Mouse (Mus musculus) testis, postnatal 10 days (tissue): ENCODE measurements around the gene Dnajb12.

Source experiments
- DNase-seq: peaks from one replicate; pipeline ENCODE4 v3.0.0; 2021; ENCODE audit warnings: low spot score

The Dnajb12 gene

DNA sequence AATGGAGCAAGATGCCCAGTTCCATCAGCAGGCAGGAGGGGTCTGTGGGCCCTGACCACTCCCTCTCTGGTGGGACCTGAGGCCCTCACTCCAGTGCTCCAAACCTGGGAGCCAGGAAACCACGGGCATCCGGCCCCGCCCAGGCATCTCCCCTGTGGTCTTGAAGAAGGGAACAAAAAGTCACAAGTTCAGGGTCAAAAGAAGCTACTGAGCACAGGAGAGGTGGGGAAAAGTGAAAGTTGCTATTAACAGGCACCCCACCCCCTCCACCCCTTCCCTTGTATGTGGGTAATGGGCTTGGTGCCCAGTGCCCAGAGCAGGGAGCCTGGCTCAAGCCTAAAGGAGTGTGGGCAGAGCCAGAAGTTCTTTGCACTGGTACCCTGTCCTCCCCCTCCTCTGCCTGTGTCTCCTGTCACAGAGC is 17.6 kb downstream of the Dnajb12 start:
- peak; percentile 73 for DNase-seq

DNA sequence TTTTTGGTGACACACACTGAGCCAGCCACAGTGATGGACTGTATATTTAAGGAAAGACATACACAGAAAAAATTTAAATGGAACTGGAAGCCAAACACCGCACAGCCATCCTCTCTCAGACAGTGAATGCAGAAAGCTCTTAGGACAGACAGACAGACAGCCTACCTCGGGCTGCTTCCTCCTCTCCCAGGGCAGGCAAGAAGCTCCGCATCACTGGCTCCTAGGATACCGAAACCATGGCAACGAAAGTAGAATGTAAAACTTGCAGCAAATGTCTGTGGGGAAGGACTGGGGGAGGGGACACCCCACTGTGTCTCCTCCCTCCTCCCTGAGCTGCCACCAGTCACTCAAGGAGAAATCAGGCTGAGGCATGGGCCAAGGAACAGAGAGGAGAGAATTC is 18.2 kb downstream of the Dnajb12 start:
- DNase-seq, result peak; percentile 45

DNA sequence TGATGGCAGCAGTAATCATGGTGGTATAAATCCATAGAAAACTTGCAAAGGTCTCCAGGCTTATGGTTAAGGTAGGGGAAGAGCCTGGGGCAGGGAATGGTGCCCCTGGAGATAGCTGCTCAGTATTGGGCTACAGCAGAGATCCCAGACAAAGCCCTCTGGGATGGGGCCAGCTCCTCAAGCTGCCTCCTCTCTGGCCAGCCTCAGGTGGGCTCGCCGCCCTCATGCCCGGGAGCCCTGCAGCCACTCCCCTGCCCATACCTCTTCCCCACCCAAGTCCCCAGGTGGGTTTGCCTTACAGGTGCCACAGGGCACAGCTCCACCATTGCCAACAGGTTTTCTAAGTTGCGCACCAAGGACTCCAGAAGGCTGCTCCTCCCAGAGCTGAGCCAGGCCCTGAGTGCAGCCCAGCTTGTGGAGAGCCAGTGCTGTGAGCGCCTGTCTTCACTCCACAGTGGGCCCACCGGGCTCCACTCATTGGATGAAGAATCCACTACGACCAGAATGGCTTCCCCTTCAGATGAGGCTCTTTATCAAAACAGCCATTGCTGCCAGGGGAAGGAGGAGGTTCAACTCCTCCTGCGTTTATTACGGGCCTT is 18.9 kb downstream of the Dnajb12 start:
- peak; percentile 49 for DNase-seq

DNA sequence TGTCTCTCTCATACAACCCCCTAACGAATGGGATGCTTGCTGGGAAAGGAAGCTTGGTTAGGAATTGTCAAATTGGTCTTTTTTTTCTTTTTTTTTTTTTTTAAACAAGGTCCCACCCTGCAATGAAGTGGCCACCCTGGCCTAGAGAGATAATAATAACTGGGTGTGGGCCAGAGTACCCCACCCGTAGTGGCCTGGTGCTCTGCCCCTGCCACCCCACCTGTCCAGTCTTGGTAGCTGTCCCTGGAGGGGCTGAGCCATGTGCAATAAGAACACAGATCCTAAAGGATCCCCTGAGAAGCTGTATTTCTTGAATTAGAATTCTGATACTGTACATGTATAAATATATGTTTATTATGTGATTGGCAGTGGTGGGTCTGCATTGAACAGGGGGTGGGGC is 19.6 kb downstream of the Dnajb12 start:
- DNase-seq, result peak; percentile 38

DNA sequence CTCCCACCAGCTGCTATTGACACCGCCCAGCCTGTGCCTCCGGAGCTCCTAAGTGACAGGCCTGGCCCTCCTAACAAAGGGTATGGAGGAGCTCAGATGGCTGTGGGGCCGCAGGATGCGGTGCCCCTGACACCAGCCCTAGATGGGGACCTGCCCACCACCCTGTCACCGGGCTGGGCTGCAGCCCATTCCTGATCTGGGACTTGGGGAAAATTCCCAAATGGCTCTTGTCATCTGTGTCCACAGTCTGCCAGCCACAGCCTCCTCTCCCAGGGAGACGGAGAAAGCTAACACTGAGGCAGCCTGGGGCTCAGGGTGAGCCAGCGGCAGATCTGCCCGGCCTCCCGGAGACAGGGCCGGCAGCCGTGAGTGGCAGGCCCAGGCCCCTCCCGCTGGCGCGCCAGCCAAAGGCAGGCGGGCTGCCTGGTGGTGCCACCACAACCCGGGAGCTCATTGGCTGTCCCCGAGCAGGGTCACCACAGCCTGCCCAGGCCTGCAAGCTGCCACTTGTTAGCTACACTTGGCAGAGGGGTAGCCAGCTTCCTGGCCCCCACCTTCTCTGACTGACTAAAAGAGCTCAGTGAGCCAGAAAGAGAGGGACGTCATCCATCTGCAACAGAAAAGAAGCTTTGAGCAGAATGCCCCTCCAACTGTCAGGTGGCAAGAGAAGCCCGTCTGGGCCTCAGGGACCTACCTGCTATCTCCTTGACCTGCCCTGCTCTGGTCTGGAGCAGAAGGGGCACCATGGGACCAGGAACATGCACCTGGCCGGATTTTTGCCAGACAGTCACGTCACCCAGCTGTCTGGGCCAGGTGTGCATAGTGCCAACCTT is 20.2 kb downstream of the Dnajb12 start:
- peak; percentile 80 for DNase-seq

DNA sequence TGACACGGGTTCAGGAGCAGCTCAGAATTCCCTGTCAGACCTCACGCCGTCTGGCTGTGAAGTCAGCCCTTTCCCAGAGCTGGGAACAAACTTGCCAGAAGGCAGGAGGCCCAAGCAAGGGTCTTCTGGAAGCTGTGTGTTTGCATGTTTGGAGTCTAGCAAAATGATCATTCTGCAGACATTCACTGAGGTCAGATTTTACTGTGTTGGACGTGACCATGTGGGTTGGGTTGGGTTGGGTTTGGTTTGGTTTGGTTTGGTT is 20.7 kb downstream of the Dnajb12 start:
- no peak for DNase-seq

DNA sequence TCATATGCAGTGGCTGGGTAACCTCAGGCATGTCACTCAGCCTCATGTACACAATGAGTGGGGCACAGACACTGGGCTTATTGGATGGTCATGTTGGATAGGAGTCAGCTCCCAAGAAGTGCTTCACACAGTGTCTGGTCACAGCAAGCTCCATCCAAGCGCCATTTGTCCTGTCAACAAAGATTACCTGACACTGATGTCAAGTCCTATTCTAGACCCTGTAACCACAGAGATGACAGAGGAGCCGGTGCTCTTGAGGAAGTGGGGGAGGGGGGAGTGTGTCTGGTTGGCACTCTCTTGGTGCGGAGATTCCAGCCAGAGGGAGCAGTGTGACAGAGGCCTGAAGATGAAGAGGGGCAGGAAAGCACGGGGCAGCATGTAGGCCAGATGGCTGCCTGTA is 21.6 kb downstream of the Dnajb12 start:
- peak; percentile 44 for DNase-seq

DNA sequence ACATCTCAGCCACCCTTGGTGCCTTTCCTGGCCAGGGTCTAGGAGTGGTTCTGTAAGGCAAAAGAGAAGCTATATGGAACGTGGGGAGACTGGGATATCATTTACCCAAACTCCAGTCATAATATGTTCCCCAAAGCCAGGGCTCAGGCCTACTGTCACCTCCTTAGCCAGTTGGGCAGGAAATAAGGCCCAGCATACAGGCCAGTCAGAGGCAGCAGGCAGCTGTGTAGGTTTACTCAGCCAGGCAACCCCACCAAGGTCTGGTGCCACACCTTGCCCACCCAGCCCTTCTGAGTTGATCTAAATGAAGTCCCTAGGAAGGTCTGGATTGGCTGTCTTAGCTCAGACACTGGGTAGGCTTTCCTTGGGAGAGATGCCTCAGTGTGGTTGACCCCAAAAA is 22.1 kb downstream of the Dnajb12 start:
- peak; percentile 37 for DNase-seq

DNA sequence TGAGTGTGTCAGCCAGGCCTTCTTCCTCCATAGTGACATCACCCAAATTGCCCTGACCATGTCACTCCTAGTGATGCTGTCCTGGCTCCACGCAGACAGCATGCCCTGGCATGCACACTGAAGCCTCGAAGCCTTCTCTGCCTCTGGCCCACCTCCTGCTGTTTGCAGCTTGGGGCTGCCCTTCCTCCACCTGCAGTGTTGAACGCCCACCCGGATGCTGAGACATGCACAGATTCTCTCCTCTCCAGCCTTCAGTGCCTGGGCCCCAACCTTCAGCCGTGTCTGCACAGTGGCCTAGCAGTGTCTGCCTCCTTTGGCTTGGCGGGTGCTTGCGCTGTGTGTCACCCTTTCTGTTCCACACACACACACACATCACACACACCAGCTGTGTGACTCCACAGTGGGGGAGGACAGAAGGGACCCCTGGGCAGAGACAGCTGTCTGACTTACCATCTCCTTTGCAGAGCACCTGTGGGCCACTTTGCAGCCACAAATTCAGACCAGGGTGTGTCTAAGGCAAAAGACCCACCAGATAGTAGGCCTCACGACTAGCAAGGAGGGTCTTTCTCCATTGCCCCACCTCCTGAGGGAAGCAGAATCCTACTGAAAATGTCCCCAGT is 22.7 kb downstream of the Dnajb12 start:
- peak; percentile 39 for DNase-seq

DNA sequence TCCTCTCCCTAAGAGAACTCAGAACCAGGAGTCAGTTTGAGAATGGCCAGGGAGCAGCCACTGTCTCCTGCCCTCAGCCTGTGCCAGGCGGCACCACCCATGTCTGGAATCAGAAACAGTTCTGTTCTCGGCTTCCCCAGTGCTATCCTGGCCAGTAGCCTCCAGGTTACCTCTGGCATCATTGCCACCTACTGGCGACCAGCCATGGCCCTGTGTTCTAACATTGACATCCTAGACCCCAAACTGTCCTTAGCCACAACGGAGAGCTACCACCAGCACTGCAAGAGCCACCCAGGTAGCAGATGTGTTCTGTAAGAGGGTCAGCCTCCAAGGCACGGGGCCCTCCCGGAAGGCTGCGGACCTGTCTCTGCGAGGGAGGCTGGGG is 23.2 kb downstream of the Dnajb12 start:
- DNase-seq, result no peak

DNA sequence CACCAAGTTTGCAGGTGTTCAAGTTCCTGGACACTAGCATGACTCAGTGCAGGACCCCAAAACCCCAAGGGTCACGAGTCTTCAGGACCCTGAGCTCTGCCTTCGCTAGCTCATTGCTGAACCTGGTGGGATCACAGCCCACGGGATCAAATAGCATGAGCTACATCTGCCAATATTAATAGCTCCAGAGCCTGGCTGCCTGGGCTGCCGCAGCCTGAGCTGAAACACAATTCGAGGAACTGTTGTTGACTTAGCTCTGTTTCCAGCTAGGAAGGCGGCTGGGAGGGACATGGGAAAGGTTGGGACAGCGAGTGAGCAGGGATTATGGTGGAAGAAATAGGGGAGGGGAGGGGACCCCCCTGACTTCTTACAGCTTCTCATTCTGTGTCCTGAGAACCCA is 23.8 kb downstream of the Dnajb12 start:
- no peak for DNase-seq

DNA sequence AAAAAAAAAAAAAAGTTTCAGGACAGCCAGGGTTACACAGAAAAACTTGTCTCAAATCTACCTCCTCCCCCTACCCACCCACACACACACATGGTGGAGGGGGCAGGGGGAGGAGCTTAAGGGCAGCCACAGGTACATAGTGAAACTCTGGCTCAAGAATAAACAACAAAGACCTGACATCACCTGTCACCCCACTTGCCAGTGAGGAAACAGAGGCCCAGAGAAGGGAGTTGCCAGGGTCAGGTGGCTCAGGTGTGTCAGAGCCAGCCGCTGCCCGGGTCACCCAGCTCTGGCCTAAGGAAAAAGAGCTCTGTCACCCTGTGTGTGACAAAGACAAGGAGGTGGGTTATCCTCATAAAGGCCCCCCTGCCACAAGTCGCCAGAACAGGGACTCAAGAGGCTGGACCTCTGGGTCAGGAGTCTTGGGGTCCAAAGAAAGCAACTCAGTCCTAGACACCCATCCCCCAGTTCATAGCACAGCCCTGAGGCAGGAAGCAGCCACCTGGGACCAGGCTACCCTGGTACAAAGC is 27.8 kb downstream of the Dnajb12 start:
- DNase-seq, result no peak

DNA sequence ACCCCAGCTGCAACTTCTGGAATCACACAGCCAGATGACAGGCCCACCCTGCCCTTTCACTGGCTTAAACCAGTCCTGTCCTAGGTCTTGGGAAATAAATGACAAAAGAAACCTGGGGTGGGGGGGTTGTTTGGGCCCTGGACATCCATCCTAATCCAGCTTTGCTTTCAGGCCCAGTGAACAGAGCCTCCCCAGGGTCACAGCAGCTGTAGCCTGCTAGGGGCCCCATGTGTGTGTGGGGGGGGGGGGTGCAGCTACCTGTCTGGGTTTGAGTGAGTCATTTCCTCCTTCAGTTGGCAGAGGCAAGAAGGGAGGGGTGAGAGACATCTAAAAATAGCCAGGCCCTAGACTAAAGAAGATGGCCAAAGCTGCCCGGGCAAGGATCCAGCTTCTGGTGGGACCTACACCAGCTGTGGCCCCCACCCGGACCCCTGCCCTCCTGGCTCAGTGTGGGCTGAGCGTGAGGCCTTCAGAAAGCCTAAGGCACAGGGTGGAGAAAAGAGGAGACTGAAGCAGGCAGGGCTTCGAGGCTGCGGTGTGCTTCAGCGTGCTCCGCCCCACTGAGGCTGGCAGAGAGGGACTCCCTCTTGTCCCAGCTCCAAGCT is 28.4 kb downstream of the Dnajb12 start:
- DNase-seq, result no peak

DNA sequence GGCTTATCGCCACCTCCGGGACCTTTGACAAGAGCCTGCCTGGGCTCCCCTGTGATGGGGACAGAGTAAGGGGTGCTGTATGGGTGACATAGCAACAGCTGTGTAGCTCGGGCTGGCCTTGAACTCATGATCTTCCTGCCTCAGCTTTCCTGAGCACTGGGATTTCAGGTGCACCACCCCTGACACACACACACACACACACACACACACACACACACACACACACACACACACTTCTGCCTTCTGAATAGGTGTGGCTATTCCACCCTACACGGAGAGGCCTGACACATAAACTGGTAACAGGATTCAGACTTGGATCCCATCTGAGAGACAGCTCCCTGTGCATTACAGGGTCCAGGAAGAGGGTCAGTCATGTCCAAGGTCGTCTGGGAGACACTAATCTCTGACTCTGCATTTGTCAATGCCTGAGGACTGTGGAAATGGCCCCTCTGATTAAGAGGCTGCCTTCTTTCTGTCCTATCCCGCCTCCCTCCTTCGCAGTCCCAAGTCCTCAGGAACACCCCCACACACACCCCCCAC is 29.5 kb downstream of the Dnajb12 start:
- peak; percentile 35 for DNase-seq

DNA sequence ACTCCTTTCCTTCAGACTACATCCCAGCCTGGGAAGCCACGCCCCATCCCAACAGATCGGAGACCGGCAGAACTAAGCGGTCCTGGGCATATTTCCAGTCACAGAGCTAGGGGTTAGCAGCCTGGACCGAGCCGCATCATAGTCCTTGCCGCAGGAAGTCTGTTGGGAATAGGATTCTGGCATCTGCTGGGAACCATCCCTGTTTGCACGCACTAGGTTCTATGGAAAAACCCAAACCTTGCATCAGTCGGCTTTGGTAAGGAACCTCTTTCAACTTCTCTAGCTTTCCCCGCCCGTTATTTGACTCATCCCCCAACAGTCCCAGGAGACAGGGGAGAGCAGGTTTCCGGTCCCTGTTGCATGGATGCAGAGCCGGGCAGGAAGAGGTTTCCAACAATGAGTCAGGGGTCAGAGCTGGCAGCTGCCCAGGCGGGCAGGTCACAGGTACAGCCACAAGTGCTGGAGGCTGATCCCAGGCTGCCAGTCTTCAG is 30.0 kb downstream of the Dnajb12 start:
- peak; percentile 77 for DNase-seq

DNA sequence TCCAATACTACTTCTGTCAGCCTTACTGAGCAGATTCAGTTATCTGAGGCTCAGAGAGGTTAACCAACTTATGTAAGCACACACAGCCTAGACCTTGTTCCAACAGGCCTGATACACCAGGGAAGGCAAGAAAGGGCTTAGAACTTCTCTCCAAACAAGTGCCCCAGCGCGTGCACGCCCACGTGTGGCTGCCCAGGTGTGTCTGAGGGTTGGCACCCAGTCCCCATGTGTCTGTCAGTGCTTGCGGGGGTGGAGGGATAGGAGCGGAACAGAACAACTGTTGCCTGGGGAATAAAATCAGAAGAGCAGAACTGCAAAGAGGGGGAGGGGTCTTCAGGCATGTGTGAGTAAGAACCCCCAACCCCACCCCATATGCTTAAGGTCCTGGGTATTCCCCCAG is 31.7 kb downstream of the Dnajb12 start:
- peak; percentile 45 for DNase-seq

DNA sequence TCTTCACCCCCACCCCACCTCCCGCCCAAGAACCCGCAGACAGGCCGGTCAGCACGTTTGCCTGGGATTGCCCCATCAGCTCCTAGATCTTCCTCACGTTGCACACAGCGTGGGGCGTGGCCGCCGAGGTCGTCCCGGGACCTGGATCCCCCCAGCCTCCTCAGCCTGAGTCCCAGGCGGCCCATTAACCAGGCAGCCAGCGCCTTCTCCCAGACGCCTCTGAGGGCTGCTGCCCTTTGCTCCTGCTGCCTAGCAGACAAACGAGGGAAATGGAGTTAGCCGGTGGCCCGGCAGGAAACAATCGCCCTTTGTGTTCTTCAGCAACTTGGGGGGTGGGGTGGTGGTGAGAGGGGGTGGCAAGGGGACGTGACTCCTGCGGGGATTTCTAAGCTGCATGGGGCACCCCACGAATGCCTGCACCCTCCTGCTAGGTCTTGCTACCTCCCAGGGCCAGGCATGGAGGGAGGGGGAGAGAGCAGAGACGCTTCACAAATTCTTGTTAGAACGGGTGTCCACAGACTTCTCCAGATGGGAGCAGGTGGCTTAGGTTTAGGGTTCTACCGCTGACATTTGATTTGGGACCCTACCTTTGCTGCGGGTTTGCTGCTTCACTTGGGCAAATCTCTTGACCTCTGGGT is 32.3 kb downstream of the Dnajb12 start:
- DNase-seq, result peak; percentile 62

DNA sequence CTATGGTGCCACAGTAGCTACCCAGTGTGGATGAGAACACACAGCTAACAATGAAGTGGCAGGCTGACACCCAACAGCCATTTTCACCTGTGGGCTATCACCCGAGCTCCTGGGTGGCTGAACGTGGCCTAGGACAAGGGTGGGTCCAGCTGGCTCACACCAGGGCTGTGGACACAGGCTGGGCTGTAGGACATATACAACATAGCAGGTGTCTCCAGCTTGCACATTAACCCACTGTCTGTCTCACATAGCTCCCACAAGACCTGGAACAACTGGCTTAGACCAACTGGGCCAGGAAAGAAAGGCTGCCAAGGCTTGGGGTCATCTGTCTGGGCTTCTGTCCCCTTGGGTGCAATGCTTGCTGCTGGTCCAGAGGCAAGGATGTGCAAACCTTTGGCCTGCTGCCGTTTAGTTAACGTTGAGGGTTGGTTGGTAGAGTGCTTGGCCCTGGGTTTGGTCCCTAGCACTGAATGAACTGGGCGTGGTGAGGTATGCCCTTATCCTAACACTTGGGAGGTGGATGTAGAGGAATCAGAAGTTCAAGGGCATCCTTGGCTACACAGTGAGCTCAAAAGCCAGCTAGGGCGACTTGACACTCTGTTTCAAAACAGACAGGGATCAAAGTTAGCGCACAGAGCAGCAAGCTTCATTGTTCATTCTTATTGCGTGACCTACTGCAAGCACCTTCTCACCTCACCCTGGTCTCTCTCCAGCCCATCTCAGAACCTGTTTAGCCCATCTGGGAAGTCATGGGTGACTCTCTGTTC is 36.0 kb downstream of the Dnajb12 start:
- DNase-seq, result peak; percentile 49

DNA sequence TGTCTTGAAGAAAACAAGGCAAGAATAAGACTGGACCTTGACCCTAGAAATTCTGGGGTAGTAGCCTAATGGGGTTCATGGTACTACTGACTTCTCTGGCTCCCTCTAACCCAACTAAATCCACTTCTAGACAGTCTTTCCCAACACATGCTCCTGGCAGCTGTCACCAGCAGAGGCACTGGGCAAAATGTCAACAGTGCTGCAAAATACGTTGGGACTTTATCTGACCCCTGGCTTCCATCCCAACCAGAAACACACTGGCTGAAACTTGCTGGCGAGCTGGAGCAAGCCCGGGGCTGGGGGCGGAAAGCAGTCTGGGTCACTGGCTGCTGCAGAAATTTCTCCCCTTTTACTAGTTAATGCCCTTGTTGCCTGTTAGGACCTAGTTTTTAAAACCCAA is 36.8 kb downstream of the Dnajb12 start:
- peak; percentile 77 for DNase-seq

DNA sequence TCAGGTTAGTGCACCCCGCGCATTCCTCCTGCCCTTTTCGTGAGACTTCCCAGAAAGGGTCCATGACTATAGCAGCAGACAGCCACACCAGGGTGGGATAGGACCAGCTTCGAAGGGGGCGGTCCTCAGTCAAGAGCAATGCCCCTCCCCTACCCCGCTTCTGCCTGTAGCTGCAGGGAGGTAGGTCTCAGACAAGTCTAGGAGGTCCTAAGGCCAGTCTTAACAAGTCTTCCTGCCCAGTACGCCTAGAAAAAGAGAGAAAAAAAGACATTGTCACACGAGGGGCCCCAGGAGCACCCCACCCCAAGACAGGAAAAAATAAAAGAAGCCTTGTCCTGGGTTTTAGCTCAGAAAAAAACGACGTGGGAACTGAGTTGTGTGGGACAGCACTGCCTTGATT is 37.3 kb downstream of the Dnajb12 start:
- peak; percentile 57 for DNase-seq

DNA sequence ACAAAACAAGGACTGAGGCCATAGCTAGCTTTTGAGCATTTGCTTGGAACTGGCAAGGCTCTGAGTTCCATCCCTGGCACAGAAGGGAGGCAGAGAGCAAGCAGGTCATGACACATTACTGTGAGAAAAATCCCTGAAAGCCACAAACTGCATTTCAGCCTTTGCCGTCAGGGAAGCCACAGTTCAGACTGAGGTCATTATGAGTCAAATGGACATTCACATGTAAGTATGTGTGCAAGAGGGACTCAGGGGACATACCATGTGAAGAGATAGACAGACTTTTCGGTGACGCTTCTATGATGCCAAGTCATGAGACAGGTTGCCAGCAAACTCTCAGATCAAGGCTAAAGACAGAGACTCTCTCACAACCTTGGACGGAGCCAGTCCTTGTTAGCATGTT is 38.8 kb downstream of the Dnajb12 start:
- no peak for DNase-seq
